Mouse (Mus musculus): ENCODE results near the gene Cab39l.

GRCm38 (mm10) chr14:59437398-59437797, 3.4 kb upstream of the Cab39l start:
- TF ChIP-seq CTCF (IDR thresholded peaks at IDR 0.05) = no peak
- no peak for TF ChIP-seq POLR2A (IDR thresholded peaks at IDR 0.05; ENCODE audit: insufficient read depth, low read depth, low read length)

Data from heart, adult 2 months (tissue).